Mouse (Mus musculus) urinary bladder, postnatal 36 days (tissue): ENCODE results near the gene Orai3.

Experiments
- DNase-seq, 2 experiments: peaks; one replicate each; pipeline ENCODE4 v3.0.0; 2022; ENCODE audit warnings: low spot score in 2 of 2, mixed read lengths in 1 of 2

Gene Orai3

DNA sequence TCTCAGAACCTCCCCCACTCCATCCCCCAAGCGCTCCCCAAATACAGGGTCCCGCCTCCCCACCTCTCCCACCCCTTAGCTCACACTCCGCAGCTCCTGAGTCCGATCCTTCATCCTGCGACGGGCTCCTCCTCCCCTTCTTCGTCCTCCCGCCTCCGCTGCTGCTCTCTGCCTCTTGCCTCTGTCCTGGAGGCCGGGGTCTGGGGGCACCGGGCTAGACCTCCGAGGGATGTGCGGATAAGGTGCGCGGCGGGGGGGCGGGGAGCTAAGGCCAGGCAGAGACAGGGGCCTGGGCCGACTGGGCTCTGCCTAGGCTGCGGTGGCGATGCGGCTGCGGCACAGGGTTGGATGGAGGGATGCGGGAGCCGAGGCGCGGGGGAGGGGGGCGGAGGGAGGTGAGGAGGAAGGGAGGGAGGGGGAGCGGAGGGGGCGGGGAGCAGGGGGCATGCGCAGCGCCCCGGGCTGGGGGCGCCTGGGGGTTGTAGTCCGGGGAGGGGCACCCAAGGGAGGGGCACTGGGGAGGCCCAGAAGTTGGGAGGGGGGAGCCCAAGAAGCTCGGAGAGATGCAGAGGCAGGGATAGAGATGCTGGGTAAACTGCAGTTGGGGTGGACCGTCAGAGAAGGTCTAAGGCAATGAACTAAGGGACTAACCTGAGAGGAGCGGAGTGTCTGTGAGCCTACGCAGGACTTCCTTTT lies 54.7 kb downstream of the Orai3 start, which contains the start of the genes Stx4a and Stx1b:
Stx4a (plus strand) TSS at position 119 of the 696 bp plus-strand sequence.
Stx1b (minus strand) TSS at position 374 of the 696 bp plus-strand sequence.
- DNase-seq, result no peak
